Mouse (Mus musculus) heart, postnatal 0 days (tissue): ENCODE results near the gene Fcrl6. TPM values are rescaled to one million over a fixed set of nuclear protein-coding genes. Genes with fewer than 3 reads are reported as not detected.

Experiments used
- ATAC-seq: fragments of 200-750 bp; cut with Nextera tagmentation; 2 replicates; pipeline ENCODE4 v1.8.0; 2017; ENCODE audit warnings: low read depth, moderate number of reproducible peaks, moderate library complexity; ENCODE audit not compliant: insufficient read depth
- DNase-seq: peaks from one replicate; pipeline ENCODE4 v3.0.0-alpha.2; 2016; ENCODE audit warnings: low spot score
- H3K27ac ChIP-seq: fragments of 300-500 bp; sonication (generic); 2 replicates; pipeline ENCODE4 v1.5.1; 2014; ENCODE audit warnings: low read depth, mild to moderate bottlenecking
- H3K27me3 ChIP-seq: fragments of 300-500 bp; sonication (generic); 2 replicates; pipeline ENCODE4 v1.6.1; 2014; ENCODE audit warnings: low read length, mixed read lengths; ENCODE audit not compliant: control insufficient read depth, insufficient read depth
- H3K36me3 ChIP-seq: fragments of 300-500 bp; sonication (generic); replicated peaks from 2 replicates; pipeline ENCODE4 v1.6.1; 2014; ENCODE audit warnings: low read length, mixed read lengths; ENCODE audit not compliant: control insufficient read depth, insufficient read depth
- H3K4me1 ChIP-seq: fragments of 300-500 bp; sonication (generic); 2 replicates; pipeline ENCODE4 v1.6.1; 2014; ENCODE audit warnings: antibody characterized with exemption; ENCODE audit not compliant: control insufficient read depth, insufficient read depth
- H3K4me2 ChIP-seq: fragments of 300-500 bp; sonication (generic); 2 replicates; pipeline ENCODE4 v1.6.1; 2014; ENCODE audit warnings: low read depth, mild to moderate bottlenecking, low read length, moderate library complexity
- H3K4me3 ChIP-seq: fragments of 300-500 bp; sonication (generic); 2 replicates; pipeline ENCODE4 v1.5.1; 2014; ENCODE audit warnings: low read depth, low read length
- H3K9ac ChIP-seq: fragments of 300-500 bp; sonication (generic); replicated peaks from 2 replicates; pipeline ENCODE4 v1.6.1; 2014; ENCODE audit warnings: low read depth, low read length, mixed read lengths
- H3K9me3 ChIP-seq: fragments of 300-500 bp; sonication (generic); replicated peaks from 2 replicates; pipeline ENCODE4 v1.6.1; 2016; ENCODE audit warnings: low read length; ENCODE audit not compliant: control insufficient read depth
- CTCF ChIP-seq: IDR thresholded peaks from 2 replicates; pipeline ENCODE4 v1.5.1; 2016; ENCODE audit warnings: antibody characterized with exemption, control low read depth, low read depth
- EP300 ChIP-seq: IDR thresholded peaks from 2 replicates; pipeline ENCODE4 v1.6.1; 2016; ENCODE audit warnings: antibody characterized with exemption, low read depth
- WGBS: fragments of 180-500 bp; shearing (Covaris S2); extraction: QIAGEN DNeasy Blood & Tissue Kit; methylation state at CpG from one replicate; pipeline ENCODE4 v1.1.7; 2014; 5-methylcytosine and 5-hydroxymethylcytosine counted together
- polyA plus RNA-seq: library from polyadenylated mRNA; unstranded; fragments of >200 nt; fragmentation: Nextera tagmentation; extraction: Ambion mirVana; gene quantifications from 2 replicates; pipeline ENCODE4 v1.2.1, GENCODE M21; 2015
- total RNA-seq: library from RNA; depleted of rRNA; stranded (reverse); fragments of >200 nt; gene quantifications from 2 replicates; pipeline ENCODE4 v1.2.3, GENCODE M21; 2014; ENCODE audit warnings: low replicate concordance

Gene Fcrl6
- total and polyA plus RNA-seq, 2 experiments from 2014 or later: not detected

DNA sequence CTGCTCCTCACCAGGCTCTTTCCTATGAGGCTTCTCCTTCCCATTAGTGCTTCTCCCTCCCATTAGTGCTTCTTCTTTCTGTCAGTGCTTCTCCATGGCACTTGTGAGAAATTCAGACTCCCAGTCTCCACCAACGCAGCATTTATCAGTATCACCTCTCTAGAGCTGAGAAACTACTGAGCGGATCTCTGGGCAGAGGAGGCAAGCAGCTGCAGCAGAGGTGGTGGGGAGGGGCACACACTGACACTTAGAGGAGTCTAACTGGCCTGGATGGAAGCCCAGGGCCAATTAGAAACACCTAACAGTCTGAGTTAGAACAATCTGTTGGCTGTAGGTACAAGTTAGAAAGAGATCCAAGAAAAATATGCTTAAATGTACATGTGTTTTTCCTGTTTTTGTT, 36.4 kb upstream of the Fcrl6 start:
- H3K9me3 ChIP-seq: no peaks in the 10 kb centered on the region
- no peak for DNase-seq
- H3K27me3 ChIP-seq: no peaks in the 10 kb centered on the region
- TF ChIP-seq CTCF: no peak
- no peak for TF ChIP-seq EP300
- H3K9ac ChIP-seq: no peak overlapping the region
- H3K4me1 ChIP-seq: no peaks in the 10 kb centered on the region
- no peak overlapping the region for H3K4me3 ChIP-seq
- H3K27ac ChIP-seq: peak overlapping the region; percentile 39; the same call in 1 of the 2 replicates
- H3K4me2 ChIP-seq: no peak overlapping the region
- no peaks in the 10 kb centered on the region for H3K36me3 ChIP-seq
- WGBS: 8% methylated on average over 2 of the region's 2 CpGs
- peak; percentile 36; the same call in 1 of the 2 replicates for ATAC-seq

DNA sequence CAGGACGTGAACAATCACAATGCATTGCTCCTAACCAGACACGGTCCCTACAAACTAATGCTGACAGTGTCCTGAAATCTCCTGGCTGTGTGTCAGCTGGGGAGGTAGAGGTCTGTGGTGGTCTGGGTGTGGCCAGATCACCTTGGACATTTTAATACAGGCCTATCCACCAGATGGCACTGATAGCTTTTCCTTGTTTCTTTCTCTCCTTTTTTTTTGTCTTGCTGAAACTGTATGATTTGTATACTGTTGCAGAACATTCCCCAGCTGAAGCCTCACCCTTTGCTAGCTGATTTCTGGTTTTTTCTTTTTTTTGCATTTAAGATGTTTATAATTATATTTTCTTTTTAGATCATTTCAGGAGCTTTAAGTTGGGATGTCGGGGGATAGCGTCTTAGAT, 35.5 kb upstream of the Fcrl6 start:
- no peak for TF ChIP-seq EP300
- no peak for TF ChIP-seq CTCF
- 50% methylated on average over 4 of the region's 4 CpGs for WGBS
- ATAC-seq: no peak

GRCm38 (mm10) chr1:172636266-172636665, 33.9 kb upstream of the Fcrl6 start:
- 81% methylated on average over 5 of the region's 5 CpGs for WGBS
- H3K27ac ChIP-seq: no peak overlapping the region
- DNase-seq (no peak), ATAC-seq (no peak)
- H3K4me3 ChIP-seq: no peak overlapping the region
- no peaks in the 10 kb centered on the region for H3K9me3 ChIP-seq
- no peak overlapping the region for H3K4me2 ChIP-seq
- no peaks in the 10 kb centered on the region for H3K36me3 ChIP-seq
- TF ChIP-seq EP300: no peak
- no peaks in the 10 kb centered on the region for H3K4me1 ChIP-seq
- no peaks in the 10 kb centered on the region for H3K27me3 ChIP-seq
- no peak overlapping the region for H3K9ac ChIP-seq

More for the DNA sequence above, 35.5 kb upstream of the Fcrl6 start:
- Histone ChIP-seq H3K4me3 (no peak overlapping the region), H3K9ac (no peak overlapping the region), H3K27ac (no peak overlapping the region), H3K27me3 (no peaks in the 10 kb centered on the region), H3K9me3 (no peaks in the 10 kb centered on the region), H3K4me1 (no peaks in the 10 kb centered on the region), H3K4me2 (no peak overlapping the region), H3K36me3 (no peaks in the 10 kb centered on the region)
- DNase-seq: no peak

DNA sequence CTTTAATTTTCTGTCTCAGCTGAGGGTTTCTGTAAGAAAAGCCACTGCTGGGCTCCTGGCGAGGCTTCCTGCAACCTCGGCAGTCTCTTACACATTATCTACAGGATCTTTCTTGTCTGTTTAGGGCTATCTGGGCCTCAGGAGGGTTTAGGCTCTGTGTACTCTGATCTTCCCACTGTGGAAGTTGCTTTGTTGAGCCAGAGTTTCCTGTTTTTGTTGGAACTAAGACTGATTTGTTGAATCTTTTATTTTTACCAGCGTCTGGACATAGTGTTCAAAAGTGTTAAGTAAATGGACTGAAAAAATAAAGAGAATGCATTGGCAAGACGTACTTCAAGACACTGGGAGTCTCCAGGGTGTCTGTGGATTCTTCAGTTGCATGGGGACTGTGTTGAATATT, 32.9 kb upstream of the Fcrl6 start:
- H3K4me3 ChIP-seq: no peak overlapping the region
- DNase-seq (no peak), ATAC-seq (no peak)
- H3K9me3 ChIP-seq: no peaks in the 10 kb centered on the region
- H3K27ac ChIP-seq: peak overlapping the region; percentile 37; the same call in 1 of the 2 replicates
- H3K27me3 ChIP-seq: no peaks in the 10 kb centered on the region
- TF ChIP-seq EP300: no peak
- no peak for TF ChIP-seq CTCF
- H3K4me1 ChIP-seq: no peaks in the 10 kb centered on the region
- no peak overlapping the region for H3K9ac ChIP-seq
- H3K4me2 ChIP-seq: no peak overlapping the region
- no peaks in the 10 kb centered on the region for H3K36me3 ChIP-seq
- 39% methylated on average over 4 of the region's 4 CpGs for WGBS

GRCm38 (mm10) chr1:172634136-172634535, 31.8 kb upstream of the Fcrl6 start:
- 87% methylated on average over 2 of the region's 2 CpGs for whole genome bisulfite sequencing

More at GRCm38 (mm10) chr1:172634136-172634535, 31.8 kb upstream of the Fcrl6 start:
- Histone ChIP-seq H3K27me3 (no peaks in the 10 kb centered on the region), H3K27ac (no peak overlapping the region), H3K9ac (no peak overlapping the region), H3K4me3 (no peak overlapping the region), H3K9me3 (no peaks in the 10 kb centered on the region), H3K36me3 (no peaks in the 10 kb centered on the region), H3K4me2 (no peak overlapping the region), H3K4me1 (no peaks in the 10 kb centered on the region)
- no peak for TF ChIP-seq CTCF
- TF ChIP-seq EP300: no peak
- no peak for DNase-seq
- no peak for ATAC-seq
